Mouse (Mus musculus) forebrain, embryonic 14.5 days (tissue): ENCODE data around the gene Tchp. TPM values are rescaled to one million over a fixed set of nuclear protein-coding genes. Genes with fewer than 3 reads are reported as not detected.

ENCODE experiments used
- ATAC-seq: fragments of 200-750 bp; cut with Nextera tagmentation; 2 replicates; pipeline ENCODE4 v1.8.0; 2017; ENCODE audit warnings: mild to moderate bottlenecking, moderate library complexity
- DNase-seq: peaks from one replicate; pipeline ENCODE4 v3.0.0-alpha.2; 2015; ENCODE audit warnings: low spot score
- H3K27ac ChIP-seq: fragments of 300-500 bp; sonication (generic); 2 replicates; pipeline ENCODE4 v1.5.1; 2014; ENCODE audit warnings: low read depth, mild to moderate bottlenecking, control low read depth, low read length, moderate library complexity
- H3K27me3 ChIP-seq: fragments of 300-500 bp; sonication (generic); replicated peaks from 2 replicates; pipeline ENCODE4 v1.6.1; 2014; ENCODE audit warnings: low read length, control low read depth, mixed read lengths; ENCODE audit not compliant: control insufficient read depth, insufficient read depth
- H3K36me3 ChIP-seq: fragments of 300-500 bp; sonication (generic); 2 replicates; pipeline ENCODE4 v1.6.1; 2014; ENCODE audit warnings: low read length, control low read depth; ENCODE audit not compliant: control insufficient read depth, insufficient read depth
- H3K4me1 ChIP-seq: fragments of 300-500 bp; sonication (generic); 2 replicates; pipeline ENCODE4 v1.6.1; 2014; ENCODE audit warnings: antibody characterized with exemption, low read length, control low read depth; ENCODE audit not compliant: control insufficient read depth, insufficient read depth
- H3K4me2 ChIP-seq: fragments of 300-500 bp; sonication (generic); 2 replicates; pipeline ENCODE4 v1.6.1; 2014; ENCODE audit warnings: mild to moderate bottlenecking, control low read depth, low read length
- H3K4me3 ChIP-seq: fragments of 300-500 bp; sonication (generic); 2 replicates; pipeline ENCODE4 v1.5.1; 2014; ENCODE audit warnings: low read depth, low read length, control low read depth
- H3K9ac ChIP-seq: fragments of 300-500 bp; sonication (generic); 2 replicates; pipeline ENCODE4 v1.6.1; 2014; ENCODE audit warnings: mild to moderate bottlenecking, low read length, control low read depth, moderate library complexity
- H3K9me3 ChIP-seq: fragments of 300-500 bp; sonication (generic); replicated peaks from 2 replicates; pipeline ENCODE4 v1.6.1; 2016; ENCODE audit warnings: low read length, control low read depth, mixed read lengths; ENCODE audit not compliant: control insufficient read depth
- WGBS: fragments of 180-500 bp; shearing (Covaris S2); extraction: QIAGEN DNeasy Blood & Tissue Kit; methylation state at CpG from one replicate; pipeline ENCODE4 v1.1.7; 2014; 5-methylcytosine and 5-hydroxymethylcytosine counted together
- polyA plus RNA-seq: library from polyadenylated mRNA; unstranded; fragments of >200 nt; fragmentation: Nextera tagmentation; extraction: Ambion mirVana; gene quantifications from 2 replicates; pipeline ENCODE4 v1.2.1, GENCODE M21; 2014

Tchp gene
- polyA plus RNA-seq, 1 experiment from 2014 or later, result 7.1 TPM

- WGBS, result 89% methylated on average over 13 of the region's 13 CpGs
- no peaks in the 10 kb centered on the region for H3K27me3 ChIP-seq
- H3K4me3 ChIP-seq, result no peak overlapping the region
- no peak overlapping the region for H3K9ac ChIP-seq
- ATAC-seq (no peak), DNase-seq (no peak)
- H3K9me3 ChIP-seq, result no peaks in the 10 kb centered on the region
- no peak overlapping the region for H3K27ac ChIP-seq
- H3K4me2 ChIP-seq, result no peak overlapping the region
- peaks cover 8% of the 10 kb centered on the region; the same call in 1 of the 2 replicates for H3K36me3 ChIP-seq
- H3K4me1 ChIP-seq, result peaks cover 5% of the 10 kb centered on the region; the same call in 1 of the 2 replicates
These were observed 34.4 kb upstream of the Tchp start for GRCm38 (mm10) chr5:114673114-114673513.

GRCm38 (mm10) chr5:114674594-114674993 lies 33.0 kb upstream of the Tchp start:
- WGBS, result 87% methylated on average over 8 of the region's 8 CpGs
- no peak for ATAC-seq
- peaks cover 8% of the 10 kb centered on the region; the same call in 1 of the 2 replicates for H3K36me3 ChIP-seq

GRCm38 (mm10) chr5:114679841-114680591 lies 27.5 kb upstream of the Tchp start:
- Histone ChIP-seq H3K9me3 (no peaks in the 10 kb centered on the region), H3K4me1 (no peaks in the 10 kb centered on the region), H3K27me3 (no peaks in the 10 kb centered on the region), H3K4me2 (no peak overlapping the region), H3K27ac (no peak overlapping the region), H3K36me3 (0 out of 2 replicates have a peak, but pooled peaks cover 5% of the 10 kb centered on the region), H3K9ac (no peak overlapping the region), H3K4me3 (no peak overlapping the region)
- DNase-seq (no peak), ATAC-seq (no peak)
- WGBS, result 57% methylated on average over 17 of the region's 17 CpGs

More at GRCm38 (mm10) chr5:114674594-114674993, 33.0 kb upstream of the Tchp start:
- Histone ChIP-seq H3K9ac (no peak overlapping the region), H3K27ac (no peak overlapping the region), H3K9me3 (no peaks in the 10 kb centered on the region), H3K27me3 (no peaks in the 10 kb centered on the region), H3K4me1 (peaks cover 5% of the 10 kb centered on the region; the same call in 1 of the 2 replicates), H3K4me2 (no peak overlapping the region), H3K4me3 (no peak overlapping the region)
- no peak for DNase-seq

- Histone ChIP-seq H3K27me3 (no peaks in the 10 kb centered on the region), H3K27ac (no peak overlapping the region), H3K4me2 (no peak overlapping the region), H3K4me1 (no peaks in the 10 kb centered on the region), H3K36me3 (0 out of 2 replicates have a peak, but pooled peaks cover 5% of the 10 kb centered on the region), H3K9me3 (no peaks in the 10 kb centered on the region), H3K9ac (no peak overlapping the region), H3K4me3 (no peak overlapping the region)
- DNase-seq, result no peak
- WGBS, result 84% methylated on average over 19 of the region's 19 CpGs
- no peak for ATAC-seq
These were observed 26.8 kb upstream of the Tchp start for GRCm38 (mm10) chr5:114680676-114681285.

GRCm38 (mm10) chr5:114681717-114682116 lies 25.8 kb upstream of the Tchp start:
- H3K4me2 ChIP-seq, result no peak overlapping the region
- no peaks in the 10 kb centered on the region for H3K4me1 ChIP-seq
- H3K36me3 ChIP-seq, result 0 out of 2 replicates have a peak, but pooled peaks cover 4% of the 10 kb centered on the region
- H3K4me3 ChIP-seq, result no peak overlapping the region
- H3K27me3 ChIP-seq, result no peaks in the 10 kb centered on the region
- ATAC-seq, result no peak
- no peak overlapping the region for H3K9ac ChIP-seq
- DNase-seq, result no peak
- 83% methylated on average over 8 of the region's 8 CpGs for WGBS
- H3K9me3 ChIP-seq, result no peaks in the 10 kb centered on the region
- H3K27ac ChIP-seq, result no peak overlapping the region

- H3K9ac ChIP-seq, result no peak overlapping the region
- no peaks in the 10 kb centered on the region for H3K27me3 ChIP-seq
- H3K4me2 ChIP-seq, result no peak overlapping the region
- no peaks in the 10 kb centered on the region for H3K9me3 ChIP-seq
- no peak for DNase-seq
- no peak for ATAC-seq
- no peak overlapping the region for H3K4me3 ChIP-seq
- 93% methylated on average over 5 of the region's 5 CpGs for WGBS
- peaks cover 7% of the 10 kb centered on the region for H3K4me1 ChIP-seq
- H3K36me3 ChIP-seq, result no peaks in the 10 kb centered on the region
- H3K27ac ChIP-seq, result no peak overlapping the region
These were observed 21.6 kb upstream of the Tchp start for GRCm38 (mm10) chr5:114685986-114686385.

- Histone ChIP-seq H3K27ac (no peak overlapping the region), H3K4me2 (no peak overlapping the region), H3K36me3 (no peaks in the 10 kb centered on the region), H3K4me3 (no peak overlapping the region), H3K9me3 (no peaks in the 10 kb centered on the region), H3K4me1 (peaks cover 10% of the 10 kb centered on the region), H3K27me3 (no peaks in the 10 kb centered on the region), H3K9ac (no peak overlapping the region)
- WGBS, result 85% methylated on average over 7 of the region's 7 CpGs
- no peak for ATAC-seq
- DNase-seq, result no peak
These were observed 20.8 kb upstream of the Tchp start for GRCm38 (mm10) chr5:114686726-114687210.

GRCm38 (mm10) chr5:114687901-114688300 lies 19.7 kb upstream of the Tchp start:
- Histone ChIP-seq H3K4me1 (peaks cover 10% of the 10 kb centered on the region), H3K4me2 (no peak overlapping the region), H3K27me3 (no peaks in the 10 kb centered on the region), H3K36me3 (no peaks in the 10 kb centered on the region), H3K27ac (no peak overlapping the region), H3K4me3 (no peak overlapping the region), H3K9ac (no peak overlapping the region), H3K9me3 (no peaks in the 10 kb centered on the region)
- DNase-seq, result no peak
- ATAC-seq, result no peak

- Histone ChIP-seq H3K27me3 (no peaks in the 10 kb centered on the region), H3K4me1 (peaks cover 10% of the 10 kb centered on the region), H3K36me3 (no peaks in the 10 kb centered on the region), H3K4me2 (no peak overlapping the region), H3K27ac (no peak overlapping the region), H3K9me3 (no peaks in the 10 kb centered on the region), H3K9ac (no peak overlapping the region), H3K4me3 (no peak overlapping the region)
- no peak for ATAC-seq
- no peak for DNase-seq
- 86% methylated on average over 13 of the region's 13 CpGs for WGBS
These were observed 18.9 kb upstream of the Tchp start for GRCm38 (mm10) chr5:114688703-114689102.
